Mouse (Mus musculus) bone marrow macrophage, adult 2 months (primary cell): ENCODE data around the gene Galk2.

Experiments
- CTCF ChIP-seq: IDR thresholded peaks from 2 replicates; pipeline ENCODE4 v1.5.1; 2012; ENCODE audit warnings: low read depth, mild to moderate bottlenecking, low read length, moderate library complexity
- POLR2A ChIP-seq: IDR thresholded peaks from 2 replicates; pipeline ENCODE4 v1.6.1; 2012; ENCODE audit warnings: mild to moderate bottlenecking, low read depth, low read length, borderline replicate concordance

DNA sequence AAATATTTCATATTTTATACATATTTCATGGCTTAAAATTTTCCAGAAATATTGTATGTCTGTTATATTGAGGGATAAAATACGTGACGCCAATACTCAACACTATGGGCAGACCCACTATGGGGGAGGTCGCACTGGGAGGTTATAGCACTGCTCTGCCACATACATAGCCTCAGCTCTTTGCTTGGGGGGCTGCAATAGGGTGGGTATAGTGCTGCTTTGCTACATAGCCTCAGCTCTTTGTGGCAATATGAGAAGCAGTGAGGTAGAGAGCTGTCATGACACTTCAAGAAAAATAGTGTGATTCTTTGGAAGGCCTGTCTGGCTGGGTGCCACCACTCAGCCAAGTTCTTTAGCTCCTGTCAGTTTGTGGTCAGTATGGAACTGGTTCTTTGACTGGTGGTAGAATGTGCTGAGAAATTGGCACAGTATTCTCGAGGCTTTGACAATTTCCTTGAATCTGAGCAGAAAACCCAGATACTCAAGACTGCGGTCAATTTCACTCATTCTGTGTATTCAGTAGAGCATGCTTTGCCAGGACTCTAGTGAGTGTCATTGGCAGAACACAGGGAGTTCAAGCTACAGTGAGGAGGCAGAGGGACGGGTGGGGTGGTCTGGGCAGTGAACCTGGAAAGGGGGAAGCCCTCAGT, 80.2 kb downstream of the Galk2 start:
- TF ChIP-seq POLR2A (no peak), CTCF (no peak)
